Mouse (Mus musculus) midbrain, embryonic 14.5 days (tissue): ENCODE results near the gene Cenpv. TPM values are rescaled to one million over a fixed set of nuclear protein-coding genes. Genes with fewer than 3 reads are reported as not detected.

Experiments used
- ATAC-seq: fragments of 200-750 bp; cut with Nextera tagmentation; 2 replicates; pipeline ENCODE4 v1.8.0; 2017; ENCODE audit warnings: moderate number of reproducible peaks, moderate library complexity; ENCODE audit not compliant: low FRiP score, low TSS enrichment
- DNase-seq: peaks from one replicate; pipeline ENCODE4 v3.0.0-alpha.2; 2015
- H3K27ac ChIP-seq: fragments of 300-500 bp; sonication (generic); replicated peaks from 2 replicates; pipeline ENCODE4 v1.5.1; 2014; ENCODE audit warnings: mild to moderate bottlenecking, low read depth, low read length, moderate library complexity
- H3K27me3 ChIP-seq: fragments of 300-500 bp; sonication (generic); 2 replicates; pipeline ENCODE4 v1.6.1; 2014; ENCODE audit warnings: low read length, control low read depth, mixed read lengths; ENCODE audit not compliant: control insufficient read depth, insufficient read depth
- H3K36me3 ChIP-seq: fragments of 300-500 bp; sonication (generic); 2 replicates; pipeline ENCODE4 v1.6.1; 2014; ENCODE audit warnings: low read length, control low read depth; ENCODE audit not compliant: control insufficient read depth, insufficient read depth
- H3K4me1 ChIP-seq: fragments of 300-500 bp; sonication (generic); 2 replicates; pipeline ENCODE4 v1.6.1; 2014; ENCODE audit warnings: mild to moderate bottlenecking, antibody characterized with exemption, low read length, control low read depth; ENCODE audit not compliant: control insufficient read depth, insufficient read depth
- H3K4me2 ChIP-seq: fragments of 300-500 bp; sonication (generic); 2 replicates; pipeline ENCODE4 v1.6.1; 2014; ENCODE audit warnings: mild to moderate bottlenecking, low read length, moderate library complexity
- H3K4me3 ChIP-seq: fragments of 300-500 bp; sonication (generic); replicated peaks from 2 replicates; pipeline ENCODE4 v1.5.1; 2014; ENCODE audit warnings: low read depth, low read length
- H3K9ac ChIP-seq: fragments of 300-500 bp; sonication (generic); replicated peaks from 2 replicates; pipeline ENCODE4 v1.6.1; 2014; ENCODE audit warnings: mild to moderate bottlenecking, low read length, moderate library complexity
- H3K9me3 ChIP-seq: fragments of 300-500 bp; sonication (generic); 2 replicates; pipeline ENCODE4 v1.6.1; 2016; ENCODE audit warnings: low read length, control low read depth, mixed read lengths; ENCODE audit not compliant: control insufficient read depth
- WGBS: fragments of 180-500 bp; shearing (Covaris S2); extraction: QIAGEN DNeasy Blood & Tissue Kit; methylation state at CpG from one replicate; pipeline ENCODE4 v1.1.7; 2014; 5-methylcytosine and 5-hydroxymethylcytosine counted together
- polyA plus RNA-seq: library from polyadenylated mRNA; unstranded; fragments of >200 nt; fragmentation: Nextera tagmentation; extraction: Ambion mirVana; gene quantifications from 2 replicates; pipeline ENCODE4 v1.2.1, GENCODE M21; 2014

The Cenpv gene
- polyA plus RNA-seq, 1 experiment from 2014 or later, result 72.2 TPM

- H3K27me3 ChIP-seq, result no peaks in the 10 kb centered on the region
- H3K4me3 ChIP-seq, result no peak overlapping the region
- H3K4me1 ChIP-seq, result no peaks in the 10 kb centered on the region
- no peaks in the 10 kb centered on the region for H3K36me3 ChIP-seq
- no peak overlapping the region for H3K9ac ChIP-seq
- WGBS, result 95% methylated on average over 1 of the region's 1 CpGs
- no peak overlapping the region for H3K4me2 ChIP-seq
- no peak overlapping the region for H3K27ac ChIP-seq
- no peak for DNase-seq
- H3K9me3 ChIP-seq, result no peaks in the 10 kb centered on the region
- ATAC-seq, result no peak
Measured at GRCm38 (mm10) chr11:62486949-62487348, 52.1 kb downstream of the Cenpv start.

- Histone ChIP-seq H3K27me3 (no peaks in the 10 kb centered on the region), H3K9me3 (no peaks in the 10 kb centered on the region), H3K4me3 (no peak overlapping the region), H3K4me2 (no peak overlapping the region), H3K27ac (no peak overlapping the region), H3K4me1 (no peaks in the 10 kb centered on the region), H3K9ac (no peak overlapping the region), H3K36me3 (no peaks in the 10 kb centered on the region)
- ATAC-seq, result no peak
- 88% methylated on average over 5 of the region's 5 CpGs for WGBS
- no peak for DNase-seq
Measured at GRCm38 (mm10) chr11:62479581-62479980, 59.5 kb downstream of the Cenpv start.

- no peak overlapping the region for H3K4me3 ChIP-seq
- no peak overlapping the region for H3K4me2 ChIP-seq
- ATAC-seq, result no peak
- H3K4me1 ChIP-seq, result no peaks in the 10 kb centered on the region
- H3K9ac ChIP-seq, result no peak overlapping the region
- 73% methylated on average over 6 of the region's 6 CpGs for WGBS
- DNase-seq, result no peak
- no peaks in the 10 kb centered on the region for H3K27me3 ChIP-seq
- no peak overlapping the region for H3K27ac ChIP-seq
- no peaks in the 10 kb centered on the region for H3K36me3 ChIP-seq
- no peaks in the 10 kb centered on the region for H3K9me3 ChIP-seq
Measured at GRCm38 (mm10) chr11:62478931-62479330, 60.1 kb downstream of the Cenpv start.

GRCm38 (mm10) chr11:62476156-62476555 lies 62.9 kb downstream of the Cenpv start:
- DNase-seq (no peak), ATAC-seq (no peak)
- WGBS, result 97% methylated on average over 4 of the region's 4 CpGs
- Histone ChIP-seq H3K36me3 (no peaks in the 10 kb centered on the region), H3K9me3 (no peaks in the 10 kb centered on the region), H3K4me2 (no peak overlapping the region), H3K9ac (no peak overlapping the region), H3K4me3 (no peak overlapping the region), H3K4me1 (no peaks in the 10 kb centered on the region), H3K27ac (no peak overlapping the region), H3K27me3 (no peaks in the 10 kb centered on the region)

Other genes with a start within 250 kb of the Cenpv start
- 6.6 and 6.7 TPM in 2 replicates for gene Pigl, start 80.8 kb downstream of the Cenpv start, polyA plus RNA-seq
- gene Ncor1, start 80.7 kb downstream of the Cenpv start, polyA plus RNA-seq, result 170 and 211 TPM in 2 replicates
- 4,878 and 5,143 TPM in 2 replicates for gene Ubb, start 11.9 kb upstream of the Cenpv start, polyA plus RNA-seq
- gene Trpv2, start 35.2 kb upstream of the Cenpv start, polyA plus RNA-seq, result 26.4 and 28.0 TPM in 2 replicates
- 11.1 and 13.1 TPM in 2 replicates for gene Lrrc75a, start 109.3 kb upstream of the Cenpv start, polyA plus RNA-seq
- gene Mmgt2, start 109.4 kb upstream of the Cenpv start, polyA plus RNA-seq, result 21.6 TPM in 2 replicates
- gene Zfp287, start 192.6 kb upstream of the Cenpv start, polyA plus RNA-seq, result 18.9 and 25.2 TPM in 2 replicates
- not detected in 2 replicates for gene Gm10428, start 213.8 kb upstream of the Cenpv start, polyA plus RNA-seq